Mouse (Mus musculus) T-cell, adult 2 months (primary cell): ENCODE results near the gene Olfr845.

Experiments
- DNase-seq: peaks from one replicate; pipeline ENCODE4 v3.0.0; 2022; ENCODE audit warnings: low spot score

The Olfr845 gene

GRCm38 (mm10) chr9:19336157-19336556 is at the start of gene Olfr845:
TSS of gene Olfr845 (plus strand) at chr9:19336457.
- DNase-seq, result no peak

- DNase-seq, result no peak
Measured at GRCm38 (mm10) chr9:19316047-19316446, 20.2 kb upstream of the Olfr845 start, which contains the start of gene Olfr844. TSS of gene Olfr844 (plus strand) at chr9:19316347.

- DNase-seq, result no peak
Measured at GRCm38 (mm10) chr9:19363905-19364304, 27.6 kb downstream of the Olfr845 start, which contains the start of gene Olfr846. TSS of gene Olfr846 (minus strand) at chr9:19364005.

GRCm38 (mm10) chr9:19378569-19378968 is 42.3 kb downstream of the Olfr845 start, which contains the start of gene Olfr847:
TSS of gene Olfr847 (minus strand) at chr9:19378669.
- no peak for DNase-seq
